Mouse (Mus musculus) stomach, postnatal 0 days (tissue): ENCODE measurements around the gene Gdf7. TPM values are rescaled to one million over a fixed set of nuclear protein-coding genes. Genes with fewer than 3 reads are reported as not detected.

ENCODE experiments used
- ATAC-seq: fragments of 200-750 bp; cut with Nextera tagmentation; 2 replicates; pipeline ENCODE4 v1.8.0; 2017; ENCODE audit not compliant: low FRiP score, low TSS enrichment
- DNase-seq: peaks from one replicate; pipeline ENCODE4 v3.0.0-alpha.2; 2016; ENCODE audit warnings: low spot score
- H3K27ac ChIP-seq: fragments of 300-500 bp; sonication (generic); replicated peaks from 2 replicates; pipeline ENCODE4 v1.5.1; 2014; ENCODE audit warnings: mild to moderate bottlenecking, control low read depth
- H3K27me3 ChIP-seq: fragments of 300-500 bp; sonication (generic); 2 replicates; pipeline ENCODE4 v1.6.1; 2014; ENCODE audit warnings: low read length; ENCODE audit not compliant: control insufficient read depth, insufficient read depth
- H3K36me3 ChIP-seq: fragments of 300-500 bp; sonication (generic); 2 replicates; pipeline ENCODE4 v1.6.1; 2014; ENCODE audit warnings: low read length, mixed read lengths; ENCODE audit not compliant: control insufficient read depth, insufficient read depth
- H3K4me1 ChIP-seq: fragments of 300-500 bp; sonication (generic); replicated peaks from 2 replicates; pipeline ENCODE4 v1.6.1; 2014; ENCODE audit warnings: antibody characterized with exemption; ENCODE audit not compliant: control insufficient read depth, insufficient read depth
- H3K4me2 ChIP-seq: fragments of 300-500 bp; sonication (generic); replicated peaks from 2 replicates; pipeline ENCODE4 v1.6.1; 2014; ENCODE audit warnings: low read depth, mild to moderate bottlenecking, control low read depth, moderate library complexity
- H3K4me3 ChIP-seq: fragments of 300-500 bp; sonication (generic); 2 replicates; pipeline ENCODE4 v1.5.1; 2014; ENCODE audit warnings: low read depth, low read length, control low read depth
- H3K9ac ChIP-seq: fragments of 300-500 bp; sonication (generic); 2 replicates; pipeline ENCODE4 v1.6.1; 2014; ENCODE audit warnings: mild to moderate bottlenecking, low read length, control low read depth, mixed read lengths
- H3K9me3 ChIP-seq: fragments of 300-500 bp; sonication (generic); 2 replicates; pipeline ENCODE4 v1.6.1; 2016; ENCODE audit warnings: low read length; ENCODE audit not compliant: control insufficient read depth
- CTCF ChIP-seq: IDR thresholded peaks from 2 replicates; pipeline ENCODE4 v1.5.1; 2016; ENCODE audit warnings: antibody characterized with exemption, low read depth, mild to moderate bottlenecking, moderate library complexity
- EP300 ChIP-seq: optimal IDR thresholded peaks from 2 replicates; pipeline ENCODE3; 2016; ENCODE audit warnings: antibody characterized with exemption
- WGBS: fragments of 180-500 bp; shearing (Covaris S2); extraction: QIAGEN DNeasy Blood & Tissue Kit; methylation state at CpG from one replicate; pipeline ENCODE4 v1.1.7; 2014; 5-methylcytosine and 5-hydroxymethylcytosine counted together
- polyA plus RNA-seq: library from polyadenylated mRNA; unstranded; fragments of >200 nt; fragmentation: Nextera tagmentation; extraction: Ambion mirVana; gene quantifications from 2 replicates; pipeline ENCODE4 v1.2.1, GENCODE M21; 2015

The Gdf7 gene
- polyA plus RNA-seq, 1 experiment from 2014 or later = not detected

DNA sequence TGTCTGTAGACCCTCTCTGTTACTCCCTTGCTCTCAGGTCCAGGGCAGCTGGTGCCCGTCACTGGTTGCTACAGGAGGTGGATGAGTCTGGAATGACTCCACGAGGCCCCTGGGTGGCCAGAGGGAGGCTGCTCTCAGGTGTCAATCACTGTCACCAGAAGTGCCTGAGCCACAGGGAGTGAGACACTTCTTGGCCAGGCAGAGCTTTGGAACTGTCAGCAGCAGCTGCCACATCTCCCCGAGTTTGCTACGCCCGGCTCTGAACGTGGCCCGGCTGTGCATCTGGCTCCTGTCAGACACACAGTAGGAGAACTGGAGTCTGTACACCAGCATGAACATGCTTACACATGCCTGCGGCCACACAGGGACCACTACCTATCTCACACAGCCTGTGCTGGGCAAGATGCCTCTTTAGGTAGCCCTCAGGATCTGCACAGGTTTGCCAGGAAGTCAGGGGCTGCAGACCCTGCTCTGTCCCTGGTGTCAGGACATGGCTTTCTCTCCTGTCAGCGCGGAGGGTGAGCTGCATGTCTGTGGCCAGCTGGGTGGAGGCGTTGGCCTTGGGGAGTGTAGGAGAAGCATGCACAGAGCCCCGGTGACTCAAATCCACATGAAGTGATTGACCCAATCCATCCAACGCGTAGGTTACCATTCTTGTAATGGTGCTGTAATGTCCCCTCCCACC, 29.9 kb upstream of the Gdf7 start:
- DNase-seq = no peak
- peaks cover 5% of the 10 kb centered on the region for H3K36me3 ChIP-seq
- H3K4me2 ChIP-seq = no peak overlapping the region
- no peak overlapping the region for H3K9ac ChIP-seq
- no peak overlapping the region for H3K27ac ChIP-seq
- no peaks in the 10 kb centered on the region for H3K9me3 ChIP-seq
- no peak for TF ChIP-seq EP300
- no peak for TF ChIP-seq CTCF
- no peak overlapping the region for H3K4me3 ChIP-seq
- ATAC-seq = peak; percentile 34; the same call in 1 of the 2 replicates
- H3K27me3 ChIP-seq = no peaks in the 10 kb centered on the region
- 0 out of 2 replicates have a peak, but pooled peaks cover 3% of the 10 kb centered on the region for H3K4me1 ChIP-seq
- WGBS = 48% methylated on average over 14 of the region's 14 CpGs

DNA sequence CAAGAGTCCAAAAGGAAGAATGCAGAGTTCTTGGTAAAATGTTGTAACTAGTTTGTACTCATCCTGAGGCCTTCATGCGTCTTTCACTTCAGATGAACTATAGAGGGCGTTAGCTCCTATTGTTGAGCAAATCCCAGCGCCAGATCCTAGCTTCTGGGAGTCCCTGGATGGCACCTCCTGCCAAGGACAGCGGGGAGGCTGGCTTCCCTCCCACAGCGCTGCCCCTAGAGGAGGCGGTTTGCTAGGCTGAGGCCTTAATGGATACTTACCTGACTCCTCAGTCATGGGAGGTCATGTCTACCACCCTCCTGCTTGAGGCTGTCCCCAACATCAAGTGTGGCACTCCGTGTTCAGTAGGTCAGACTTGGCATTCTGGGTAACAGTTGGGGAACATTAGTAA, 27.5 kb upstream of the Gdf7 start:
- Histone ChIP-seq H3K4me1 (0 out of 2 replicates have a peak, but pooled peaks cover 3% of the 10 kb centered on the region), H3K9ac (no peak overlapping the region), H3K27ac (no peak overlapping the region), H3K36me3 (no peaks in the 10 kb centered on the region; the same call in 1 of the 2 replicates), H3K4me2 (no peak overlapping the region), H3K9me3 (no peaks in the 10 kb centered on the region), H3K27me3 (no peaks in the 10 kb centered on the region), H3K4me3 (no peak overlapping the region)
- DNase-seq = no peak
- 92% methylated on average over 7 of the region's 7 CpGs for whole genome bisulfite sequencing
- TF ChIP-seq CTCF = peak; percentile 45
- TF ChIP-seq EP300 = no peak
- ATAC-seq = no peak

DNA sequence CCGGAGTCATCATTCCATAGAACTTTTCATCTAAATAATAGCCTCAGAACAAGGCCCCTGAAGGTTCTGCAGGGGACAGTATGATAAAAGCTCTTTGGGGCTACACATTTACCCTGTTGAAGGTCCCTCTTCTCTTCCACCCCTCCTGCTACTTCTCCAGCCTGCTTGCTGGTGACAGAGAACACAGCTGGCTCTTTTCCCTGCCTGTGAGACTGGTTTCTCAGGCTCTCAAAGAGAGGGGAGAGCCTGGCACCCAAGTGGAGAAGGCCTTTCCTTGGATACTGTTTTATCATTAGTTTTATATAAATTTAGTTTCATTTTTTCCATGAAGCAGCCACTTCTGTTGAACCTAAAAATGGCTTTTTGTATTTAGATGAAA, 25.9 kb upstream of the Gdf7 start:
- Histone ChIP-seq H3K27ac (peak overlapping the region; percentile 49; the same call in 1 of the 2 replicates), H3K4me2 (no peak overlapping the region), H3K9ac (no peak overlapping the region), H3K9me3 (no peaks in the 10 kb centered on the region), H3K27me3 (no peaks in the 10 kb centered on the region), H3K4me1 (0 out of 2 replicates have a peak, but pooled peaks cover 3% of the 10 kb centered on the region), H3K36me3 (peaks cover 2% of the 10 kb centered on the region; the same call in 1 of the 2 replicates), H3K4me3 (no peak overlapping the region)
- DNase-seq = no peak
- no peak for ATAC-seq
- TF ChIP-seq CTCF = no peak
- no peak for TF ChIP-seq EP300
- WGBS = 77% methylated on average over 1 of the region's 1 CpGs

DNA sequence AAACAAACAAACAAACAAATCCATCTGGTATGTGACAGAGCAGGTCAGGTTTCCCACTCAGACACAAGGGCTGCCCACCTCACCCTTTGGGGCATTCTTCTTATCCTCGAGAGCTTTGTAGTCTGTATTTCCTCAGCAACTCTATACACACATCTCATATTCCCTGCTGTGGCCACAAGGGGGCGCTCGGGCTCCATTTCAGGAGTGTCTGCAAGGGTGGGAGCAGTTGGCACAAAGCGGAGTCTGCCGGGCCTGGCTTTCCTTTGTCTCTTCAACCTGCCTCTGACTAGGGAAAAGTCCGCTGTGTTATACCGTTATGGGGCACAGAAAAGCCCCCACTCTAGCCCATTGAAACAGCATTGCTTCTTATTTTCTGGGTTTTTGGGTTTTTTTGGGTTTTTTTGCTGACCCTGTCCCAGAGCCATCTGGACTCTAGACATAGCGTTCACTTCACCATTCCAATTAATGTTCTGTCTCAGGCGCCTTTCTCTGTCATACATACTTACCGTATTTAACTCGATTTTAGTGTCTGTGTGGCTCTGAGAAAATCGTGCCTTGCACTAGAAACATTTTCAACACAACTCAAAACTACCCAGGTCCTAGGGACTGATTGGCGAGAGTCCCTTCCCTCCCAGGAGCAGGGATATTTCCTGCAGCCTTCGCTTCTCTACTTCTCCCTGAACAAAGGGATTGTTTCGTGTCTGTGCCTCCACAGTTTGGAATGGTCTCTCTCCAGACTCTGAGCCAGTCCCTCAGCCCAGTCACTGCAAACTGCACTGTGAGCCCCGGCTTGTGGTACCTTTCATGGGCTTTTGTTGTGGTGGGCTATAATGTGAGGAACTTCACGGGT, 25.3 kb upstream of the Gdf7 start:
- DNase-seq (peak; percentile 94), ATAC-seq (peak; percentile 78)
- no peak overlapping the region for H3K4me2 ChIP-seq
- H3K4me3 ChIP-seq = no peak overlapping the region
- WGBS = 37% methylated on average over 17 of the region's 17 CpGs
- H3K36me3 ChIP-seq = peaks cover 2% of the 10 kb centered on the region; the same call in 1 of the 2 replicates
- H3K4me1 ChIP-seq = 0 out of 2 replicates have a peak, but pooled peaks cover 3% of the 10 kb centered on the region
- TF ChIP-seq CTCF (peak; percentile 99), EP300 (no peak)
- H3K27ac ChIP-seq = peak overlapping the region; percentile 49; the same call in 1 of the 2 replicates
- no peaks in the 10 kb centered on the region for H3K9me3 ChIP-seq
- H3K9ac ChIP-seq = no peak overlapping the region
- H3K27me3 ChIP-seq = no peaks in the 10 kb centered on the region

DNA sequence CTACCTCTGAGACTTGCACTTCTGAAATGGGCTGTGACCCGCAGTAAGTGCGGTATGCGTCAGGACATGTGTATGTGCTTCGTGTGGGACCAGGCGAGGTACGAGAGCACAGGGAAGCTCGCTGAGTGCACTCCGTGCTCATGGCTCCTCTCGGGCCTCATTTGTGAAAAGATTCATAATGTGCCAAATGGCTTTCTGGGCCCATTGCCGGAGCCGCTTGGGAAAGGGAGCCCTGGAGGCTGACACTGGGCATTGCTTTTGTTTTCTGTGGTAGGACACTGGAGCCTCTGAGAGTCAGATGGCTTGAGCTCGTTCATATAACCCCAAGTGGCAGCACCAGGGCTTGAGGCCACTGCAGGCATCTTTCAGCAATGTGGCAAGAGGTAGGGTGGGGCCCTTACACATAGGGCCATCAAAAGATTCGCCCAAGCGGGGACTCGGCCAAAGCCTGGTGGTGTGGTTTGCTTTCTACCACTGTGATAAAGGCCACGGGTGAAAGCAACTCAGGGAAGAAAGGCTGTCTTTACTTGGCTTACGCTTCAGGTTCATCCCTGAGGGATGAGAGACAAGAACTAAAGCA, 24.3 kb upstream of the Gdf7 start:
- peaks cover 8% of the 10 kb centered on the region; the same call in 1 of the 2 replicates for H3K36me3 ChIP-seq
- H3K9ac ChIP-seq = no peak overlapping the region
- H3K4me2 ChIP-seq = no peak overlapping the region
- TF ChIP-seq CTCF (no peak), EP300 (no peak)
- H3K27ac ChIP-seq = peak overlapping the region; percentile 46
- H3K27me3 ChIP-seq = no peaks in the 10 kb centered on the region
- H3K4me3 ChIP-seq = no peak overlapping the region
- no peaks in the 10 kb centered on the region for H3K9me3 ChIP-seq
- 72% methylated on average over 17 of the region's 17 CpGs for WGBS
- DNase-seq = no peak
- H3K4me1 ChIP-seq = 0 out of 2 replicates have a peak, but pooled peaks cover 2% of the 10 kb centered on the region
- ATAC-seq = no peak
